Mouse (Mus musculus): ENCODE results near the gene Atg7.

- no peak for TF ChIP-seq CTCF (IDR thresholded peaks at IDR 0.05; ENCODE audit: control insufficient read depth, insufficient read depth, insufficient read length)
- TF ChIP-seq USF1 (IDR thresholded peaks at IDR 0.05; ENCODE audit: low read depth) = peak; percentile 62
- peak; percentile 78 for TF ChIP-seq MYOD1 (IDR thresholded peaks at IDR 0.05; ENCODE audit: control insufficient read depth, insufficient read length, low read depth)
- TF ChIP-seq FOSL1 (IDR thresholded peaks at IDR 0.05; ENCODE audit: insufficient read depth, low read length, poor library complexity, severe bottlenecking) = no peak
- TF ChIP-seq MAX (IDR thresholded peaks at IDR 0.05) = peak; percentile 83
- TF ChIP-seq MYOG (IDR thresholded peaks at IDR 0.05; ENCODE audit: control insufficient read depth, extremely low read depth, insufficient read length) = no peak
- peak; percentile 99 for TF ChIP-seq CEBPB (IDR thresholded peaks at IDR 0.05; ENCODE audit: low read depth)
Measured at GRCm38 (mm10) chr6:114893427-114894209, 250.7 kb downstream of the Atg7 start.

Measured in C2C12 (cell line).